ENCODE assay signal across 7 mouse cellular contexts in genomic region chr5:136704151-136704550, GRCm38 (mm10).
DNase-seq lines count a peak whose midpoint lies in the region.

No protein-coding gene starts in this region.

- peak; percentile 10 for DNase-seq in kidney, adult 11 months
- DNase-seq in kidney, adult 9 months = no peak
- peak; percentile 14 for DNase-seq in testis, postnatal 14 days (ENCODE audit: low spot score)
- no peak for DNase-seq in testis, postnatal 10 days (ENCODE audit: low spot score)
- peak; percentile 82 for DNase-seq in kidney, postnatal 10 days
- DNase-seq in retina, embryonic 14.5 days (ENCODE audit: low spot score) = no peak
- no peak for DNase-seq in right cerebral cortex, postnatal 25 days

Comparison
In these comparisons a context has a peak if more than half of its experiments do, and no peak if none do; other contexts are left out.
1. DNase-seq: peak in kidney, adult 11 months (single experiment), testis, postnatal 14 days (single experiment) and kidney, postnatal 10 days (single experiment); none in kidney, adult 9 months (single experiment), testis, postnatal 10 days (single experiment), retina, embryonic 14.5 days (single experiment) and right cerebral cortex, postnatal 25 days (single experiment).